Mouse (Mus musculus) right cerebral cortex, postnatal 4 days (tissue): ENCODE measurements around the gene Slc25a38.
A peak's percentile ranks its signal among the peaks of the same experiment; 100 is the strongest.

Experiments used
- DNase-seq: peaks from one replicate; pipeline ENCODE4 v3.0.0-alpha.2; 2022

Gene Slc25a38

GRCm38 (mm10) chr9:120110211-120111018, at the start of gene Slc25a38:
Slc25a38 (plus strand) TSS chr9:120110374.
- peak; percentile 97 for DNase-seq

DNA sequence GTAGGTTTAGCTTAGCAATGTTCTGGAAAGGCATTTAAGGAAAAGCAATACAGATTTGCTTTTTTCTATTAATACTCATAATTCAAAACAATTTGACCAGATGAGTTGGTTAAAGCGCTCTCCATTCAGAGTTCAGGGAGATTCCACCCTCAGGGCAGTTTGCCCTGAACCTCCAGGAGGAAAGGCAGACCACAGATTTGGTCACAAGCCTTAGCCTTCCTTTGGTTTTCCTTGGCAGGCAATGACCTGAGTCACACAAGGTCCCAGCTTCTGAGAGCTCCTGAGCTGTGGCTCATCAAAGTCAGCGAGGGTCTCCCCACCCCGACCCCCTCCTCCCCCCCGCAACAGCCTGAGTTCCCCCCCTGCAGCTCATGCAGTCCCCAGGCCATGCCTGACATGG, 45.9 kb upstream of the Slc25a38 start:
- DNase-seq, result no peak

- no peak for DNase-seq
These were observed 42.6 kb upstream of the Slc25a38 start for GRCm38 (mm10) chr9:120067609-120068008.

GRCm38 (mm10) chr9:120068047-120068446, 42.1 kb upstream of the Slc25a38 start:
- DNase-seq, result no peak

DNA sequence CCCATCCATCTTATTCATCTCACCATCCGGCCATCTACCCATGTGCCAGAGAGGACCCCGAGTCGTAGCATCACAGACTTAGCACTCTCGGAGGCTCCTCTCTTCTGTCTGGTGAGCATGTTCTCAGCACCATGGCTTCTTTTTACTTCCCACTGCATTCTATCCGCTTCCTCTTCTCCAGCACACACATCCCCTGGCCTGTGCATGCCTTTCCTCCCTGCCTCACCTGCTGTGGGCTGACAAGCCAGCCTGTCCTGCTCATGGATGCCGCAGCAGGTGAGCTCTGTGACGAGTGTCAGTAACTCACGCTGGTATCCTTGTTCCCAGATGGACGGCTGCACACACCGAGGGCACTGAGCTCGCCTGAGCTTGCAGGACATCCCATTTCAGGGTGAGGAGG, 40.4 kb upstream of the Slc25a38 start, which contains the start of gene Cx3cr1:
Gene Cx3cr1 (minus strand): TSS at position 101 of the 400 bp plus-strand sequence.
- no peak for DNase-seq

- no peak for DNase-seq
These were observed 38.9 kb upstream of the Slc25a38 start for GRCm38 (mm10) chr9:120071251-120071650.

DNA sequence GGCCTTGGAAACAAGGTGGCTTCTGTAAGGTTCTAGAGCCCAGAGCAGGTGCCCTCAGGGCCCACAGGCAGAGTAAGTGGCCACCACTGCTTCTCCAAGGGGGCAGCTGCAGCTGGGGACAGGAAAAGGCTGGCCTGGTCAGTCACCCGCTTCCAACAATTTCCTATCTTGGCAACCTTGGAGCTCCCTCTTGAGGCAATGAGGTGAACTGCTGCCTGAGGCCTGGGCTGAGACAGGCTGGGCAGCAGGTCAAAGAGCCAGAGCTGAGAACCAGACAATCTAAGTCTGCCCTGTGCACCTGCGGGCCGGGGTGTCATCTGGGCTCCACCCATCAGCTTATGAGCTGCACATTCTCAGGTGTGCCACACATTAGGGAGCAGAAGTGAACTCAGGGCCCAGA, 37.0 kb upstream of the Slc25a38 start:
- peak; percentile 59 for DNase-seq

DNA sequence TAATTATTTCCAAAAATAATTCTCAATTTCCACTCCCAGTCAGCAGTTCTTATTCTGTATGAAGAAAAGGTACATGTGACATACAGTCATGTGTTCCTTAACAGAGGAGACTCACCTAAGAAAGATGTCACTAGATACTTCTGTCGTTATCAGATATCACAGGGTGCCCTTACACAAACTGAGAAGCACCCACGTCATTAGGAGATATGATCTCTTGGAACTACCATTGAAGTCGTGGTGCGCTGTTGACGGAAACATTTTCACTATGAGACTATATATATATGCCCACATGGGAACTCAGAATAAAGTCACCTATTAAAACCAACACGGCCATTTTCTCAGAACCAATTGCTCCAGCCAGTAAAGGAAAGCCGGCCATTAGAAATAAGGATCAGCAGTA, 35.7 kb upstream of the Slc25a38 start:
- no peak for DNase-seq

DNA sequence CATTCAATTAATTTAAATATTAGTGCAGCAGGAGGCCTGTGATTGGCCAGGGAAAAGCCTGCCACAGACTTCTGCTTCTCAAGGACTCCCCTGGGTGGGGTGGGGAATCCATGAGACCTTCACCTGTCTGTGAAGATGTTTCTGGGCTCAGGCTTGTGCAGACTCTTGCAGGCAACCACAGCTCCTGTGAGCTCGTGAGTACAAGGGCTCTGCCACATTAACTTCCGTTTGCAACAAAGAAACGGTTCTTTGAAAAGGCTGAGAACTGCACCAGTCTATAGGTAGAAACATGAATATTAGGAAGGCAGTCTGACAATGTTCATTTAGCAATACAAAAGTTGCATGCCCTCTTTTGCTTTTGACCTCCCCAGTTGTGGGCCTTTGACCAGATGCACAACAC, 31.9 kb upstream of the Slc25a38 start:
- DNase-seq, result no peak

- no peak for DNase-seq
These were observed 30.3 kb upstream of the Slc25a38 start for GRCm38 (mm10) chr9:120079901-120080300.

GRCm38 (mm10) chr9:120080546-120081108, 29.5 kb upstream of the Slc25a38 start:
- peak; percentile 15 for DNase-seq

- DNase-seq, result no peak
These were observed 28.9 kb upstream of the Slc25a38 start for GRCm38 (mm10) chr9:120081247-120081646.

DNA sequence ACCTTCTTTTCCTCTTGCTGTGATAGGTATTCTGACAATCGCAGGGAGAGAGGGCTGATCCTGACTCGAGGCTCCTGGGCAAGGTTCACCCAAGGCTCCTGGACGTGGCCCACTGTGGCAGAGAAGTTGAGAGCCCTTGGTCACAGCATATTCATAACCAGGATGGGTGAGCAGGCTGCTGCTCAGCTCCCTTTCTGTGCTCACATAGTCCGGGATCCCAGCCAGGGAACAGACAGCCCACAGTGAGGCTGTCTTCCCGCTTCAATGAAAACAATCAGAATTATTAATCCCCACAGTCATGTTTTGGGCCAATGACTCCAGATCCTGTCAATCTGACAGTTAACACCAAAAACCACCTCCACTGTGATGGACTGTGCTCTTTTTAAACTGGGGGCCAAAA, 28.2 kb upstream of the Slc25a38 start:
- peak; percentile 41 for DNase-seq

- DNase-seq, result no peak
These were observed 27.5 kb upstream of the Slc25a38 start for GRCm38 (mm10) chr9:120082691-120083090.

- no peak for DNase-seq
These were observed 26.8 kb upstream of the Slc25a38 start for GRCm38 (mm10) chr9:120083158-120083894.

GRCm38 (mm10) chr9:120084406-120084805, 25.8 kb upstream of the Slc25a38 start:
- DNase-seq, result no peak

- DNase-seq, result no peak
These were observed 21.0 kb upstream of the Slc25a38 start for GRCm38 (mm10) chr9:120089125-120089524.

DNA sequence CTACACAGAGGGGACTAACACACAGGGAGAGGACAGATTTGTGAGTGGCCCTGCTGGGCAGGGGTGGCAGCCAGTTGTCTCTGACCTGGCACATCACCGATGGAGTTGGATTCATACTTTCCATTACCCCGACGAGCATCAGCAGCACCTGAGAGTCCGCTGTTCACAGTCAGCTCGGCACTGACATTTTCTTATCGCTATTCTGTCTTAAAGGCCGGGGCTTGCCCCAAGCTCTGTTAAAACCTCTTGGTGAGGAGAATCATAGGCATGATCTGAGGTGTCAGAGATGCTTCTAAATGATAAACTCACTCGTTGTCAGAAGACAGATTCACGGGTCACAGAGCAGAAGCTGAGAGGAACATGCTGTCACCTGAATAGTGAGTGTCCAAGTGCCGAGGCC, 19.1 kb upstream of the Slc25a38 start:
- DNase-seq, result no peak

DNA sequence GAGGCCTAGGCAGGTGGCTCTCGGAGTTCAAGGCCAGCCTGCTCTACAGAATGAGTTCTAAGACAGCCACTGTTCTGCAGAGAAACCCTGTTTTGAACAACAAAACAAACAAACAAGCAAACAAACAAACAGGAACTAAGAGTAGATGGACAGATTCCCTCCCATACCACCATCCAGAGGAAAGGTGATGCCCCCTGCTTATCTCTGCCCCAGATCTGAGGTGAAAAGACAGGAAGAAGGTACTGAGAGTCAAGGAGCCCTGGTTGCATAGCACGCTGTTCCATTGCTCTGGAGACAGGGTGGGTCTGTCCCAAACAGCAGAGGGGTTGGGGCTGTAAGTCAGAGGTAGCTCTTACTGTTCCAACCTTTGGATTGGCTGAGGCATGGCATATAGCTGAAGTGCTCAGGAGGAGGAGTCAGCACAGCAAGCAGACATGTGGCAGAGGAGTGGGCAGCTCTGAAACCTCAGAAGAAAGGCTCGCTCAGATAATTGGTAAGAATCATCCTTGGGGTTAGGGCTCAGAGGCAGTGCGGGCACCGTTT, 18.4 kb upstream of the Slc25a38 start, which contains the start of gene Ccr8:
Gene Ccr8 (plus strand): TSS at position 419 of the 543 bp plus-strand sequence.
- no peak for DNase-seq

DNA sequence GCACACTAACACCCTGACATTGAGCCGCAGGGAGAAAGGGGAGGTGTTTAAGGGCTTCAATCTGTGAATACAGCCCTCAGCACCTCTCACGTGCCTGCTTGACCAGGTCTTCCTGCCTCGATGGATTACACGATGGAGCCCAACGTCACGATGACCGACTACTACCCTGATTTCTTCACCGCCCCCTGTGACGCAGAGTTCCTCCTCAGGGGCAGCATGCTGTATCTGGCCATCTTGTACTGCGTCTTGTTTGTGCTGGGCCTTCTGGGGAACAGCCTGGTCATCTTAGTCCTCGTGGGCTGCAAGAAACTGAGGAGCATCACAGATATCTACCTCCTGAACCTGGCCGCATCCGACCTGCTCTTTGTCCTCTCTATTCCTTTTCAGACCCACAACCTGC, 16.5 kb upstream of the Slc25a38 start:
- DNase-seq, result no peak

- no peak for DNase-seq
These were observed 14.3 kb upstream of the Slc25a38 start for GRCm38 (mm10) chr9:120095886-120096285.

- peak; percentile 82 for DNase-seq
These were observed 11.5 kb upstream of the Slc25a38 start for GRCm38 (mm10) chr9:120098682-120099081.

DNA sequence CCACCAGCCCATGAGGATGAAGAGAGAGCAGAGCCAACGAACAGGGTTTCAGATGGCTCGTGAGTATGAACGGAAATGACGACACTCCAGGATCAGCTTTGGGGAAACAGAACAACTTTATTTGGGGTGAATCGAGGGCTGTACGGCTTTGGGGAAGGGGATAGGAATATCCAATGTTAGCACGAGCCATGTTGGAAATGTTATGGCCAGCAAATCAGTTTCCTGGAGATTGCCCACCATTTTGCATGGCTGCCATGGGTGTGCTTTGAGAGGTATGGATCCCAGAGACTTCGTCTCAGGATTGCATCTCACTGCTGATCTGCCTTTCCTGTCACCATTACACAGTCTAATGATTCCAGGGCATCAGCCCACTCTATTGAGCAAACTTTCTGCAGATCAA, 10.9 kb upstream of the Slc25a38 start:
- DNase-seq, result no peak
